Mouse (Mus musculus) forebrain, embryonic 16.5 days (tissue): ENCODE measurements around the gene Chka. TPM values are rescaled to one million over a fixed set of nuclear protein-coding genes. Genes with fewer than 3 reads are reported as not detected.
A peak's percentile ranks its signal among the peaks of the same experiment; 100 is the strongest.

Source experiments
- ATAC-seq: fragments of 200-750 bp; cut with Nextera tagmentation; 2 replicates; pipeline ENCODE4 v1.8.0; 2017; ENCODE audit warnings: mild to moderate bottlenecking, moderate library complexity
- H3K27ac ChIP-seq: fragments of 300-500 bp; sonication (generic); 2 replicates; pipeline ENCODE4 v1.5.1; 2014; ENCODE audit warnings: low read length, control low read depth
- H3K27me3 ChIP-seq: fragments of 300-500 bp; sonication (generic); replicated peaks from 2 replicates; pipeline ENCODE4 v1.6.1; 2014; ENCODE audit warnings: low read length; ENCODE audit not compliant: control insufficient read depth, insufficient read depth
- H3K36me3 ChIP-seq: fragments of 300-500 bp; sonication (generic); 2 replicates; pipeline ENCODE4 v1.6.1; 2014; ENCODE audit not compliant: control insufficient read depth, insufficient read depth
- H3K4me1 ChIP-seq: fragments of 300-500 bp; sonication (generic); replicated peaks from 2 replicates; pipeline ENCODE4 v1.6.1; 2014; ENCODE audit warnings: low read length; ENCODE audit not compliant: control insufficient read depth, insufficient read depth
- H3K4me2 ChIP-seq: fragments of 300-500 bp; sonication (generic); 2 replicates; pipeline ENCODE4 v1.6.1; 2014; ENCODE audit warnings: mild to moderate bottlenecking, low read length, control low read depth
- H3K4me3 ChIP-seq: fragments of 300-500 bp; sonication (generic); replicated peaks from 2 replicates; pipeline ENCODE4 v1.5.1; 2014; ENCODE audit warnings: mild to moderate bottlenecking, low read length, control low read depth
- H3K9ac ChIP-seq: fragments of 300-500 bp; sonication (generic); replicated peaks from 2 replicates; pipeline ENCODE4 v1.6.1; 2014; ENCODE audit warnings: low read depth, low read length, control low read depth
- H3K9me3 ChIP-seq: fragments of 300-500 bp; sonication (generic); 2 replicates; pipeline ENCODE4 v1.6.1; 2016; ENCODE audit warnings: low read length; ENCODE audit not compliant: control insufficient read depth
- WGBS: fragments of 180-500 bp; shearing (Covaris S2); extraction: QIAGEN DNeasy Blood & Tissue Kit; methylation state at CpG from one replicate; pipeline ENCODE4 v1.1.7; 2014; 5-methylcytosine and 5-hydroxymethylcytosine counted together
- polyA plus RNA-seq: library from polyadenylated mRNA; unstranded; fragments of >200 nt; fragmentation: Nextera tagmentation; extraction: Ambion mirVana; gene quantifications from 2 replicates; pipeline ENCODE4 v1.2.1, GENCODE M21; 2015

The Chka gene
- polyA plus RNA-seq, 1 experiment from 2014 or later: 66.7 TPM

- H3K9ac ChIP-seq: no peak overlapping the region
- H3K27ac ChIP-seq: no peak overlapping the region
- H3K27me3 ChIP-seq: no peaks in the 10 kb centered on the region
- no peak overlapping the region for H3K4me3 ChIP-seq
- peaks cover 16% of the 10 kb centered on the region for H3K4me1 ChIP-seq
- no peaks in the 10 kb centered on the region for H3K9me3 ChIP-seq
- H3K36me3 ChIP-seq: no peaks in the 10 kb centered on the region
- no peak overlapping the region for H3K4me2 ChIP-seq
- WGBS: 90% methylated on average over 4 of the region's 4 CpGs
- ATAC-seq: no peak
Measured at GRCm38 (mm10) chr19:3927989-3928388, 76.4 kb downstream of the Chka start.

- Histone ChIP-seq H3K9ac (no peak overlapping the region), H3K27ac (no peak overlapping the region), H3K27me3 (no peaks in the 10 kb centered on the region; the same call in 1 of the 2 replicates), H3K4me3 (no peak overlapping the region), H3K9me3 (no peaks in the 10 kb centered on the region), H3K4me2 (no peak overlapping the region), H3K36me3 (no peaks in the 10 kb centered on the region), H3K4me1 (peaks cover 16% of the 10 kb centered on the region)
- 71% methylated on average over 4 of the region's 4 CpGs for WGBS
- ATAC-seq: no peak
Measured at GRCm38 (mm10) chr19:3928779-3929178, 77.2 kb downstream of the Chka start.

- peak within 1 kb of the TSS; percentile 49; the same call in 1 of the 2 replicates for H3K27ac ChIP-seq
- H3K27me3 ChIP-seq: no peaks in the 10 kb centered on the region; the same call in 1 of the 2 replicates
- peaks cover 16% of the 10 kb centered on the region for H3K4me1 ChIP-seq
- no peaks in the 10 kb centered on the region for H3K36me3 ChIP-seq
- WGBS: 49% methylated on average over 12 of the region's 12 CpGs
- no peak within 1 kb of the TSS for H3K4me2 ChIP-seq
- H3K9ac ChIP-seq: no peak within 1 kb of the TSS; the same call in 1 of the 2 replicates
- H3K9me3 ChIP-seq: no peaks in the 10 kb centered on the region
- peak; percentile 49 for ATAC-seq
- H3K4me3 ChIP-seq: no peak within 1 kb of the TSS
Measured at GRCm38 (mm10) chr19:3929211-3929941, 77.8 kb downstream of the Chka start, which contains the start of gene Aldh3b1. Gene Aldh3b1, minus strand, starts transcription at chr19:3929808.

GRCm38 (mm10) chr19:3930262-3931057, 78.9 kb downstream of the Chka start:
- Histone ChIP-seq H3K36me3 (no peaks in the 10 kb centered on the region), H3K4me1 (peaks cover 17% of the 10 kb centered on the region), H3K27ac (no peak overlapping the region), H3K27me3 (peaks cover 4% of the 10 kb centered on the region; the same call in 1 of the 2 replicates), H3K9ac (no peak overlapping the region; the same call in 1 of the 2 replicates), H3K4me2 (no peak overlapping the region), H3K9me3 (no peaks in the 10 kb centered on the region), H3K4me3 (no peak overlapping the region)
- ATAC-seq: no peak
- 69% methylated on average over 21 of the region's 21 CpGs for WGBS

GRCm38 (mm10) chr19:3931716-3932115, 80.1 kb downstream of the Chka start:
- Histone ChIP-seq H3K4me1 (peaks cover 27% of the 10 kb centered on the region), H3K27ac (no peak overlapping the region), H3K27me3 (peaks cover 10% of the 10 kb centered on the region), H3K4me2 (no peak overlapping the region), H3K4me3 (no peak overlapping the region), H3K36me3 (no peaks in the 10 kb centered on the region), H3K9me3 (no peaks in the 10 kb centered on the region), H3K9ac (no peak overlapping the region)
- no peak for ATAC-seq
- WGBS: 89% methylated on average over 9 of the region's 9 CpGs

GRCm38 (mm10) chr19:3935032-3935895, 83.7 kb downstream of the Chka start, which contains the start of gene Unc93b1:
Gene Unc93b1, plus strand, starts transcription at chr19:3935186.
- H3K4me2 ChIP-seq: peak within 1 kb of the TSS; percentile 66
- peak within 1 kb of the TSS; percentile 39 for H3K4me3 ChIP-seq
- H3K27me3 ChIP-seq: peaks cover 10% of the 10 kb centered on the region
- no peaks in the 10 kb centered on the region for H3K36me3 ChIP-seq
- peak; percentile 62 for ATAC-seq
- H3K4me1 ChIP-seq: peaks cover 16% of the 10 kb centered on the region
- WGBS: 8% methylated on average over 40 of the region's 42 CpGs
- H3K9me3 ChIP-seq: no peaks in the 10 kb centered on the region
- peak within 1 kb of the TSS; percentile 51 for H3K9ac ChIP-seq
- H3K27ac ChIP-seq: no peak within 1 kb of the TSS

GRCm38 (mm10) chr19:3935896-3936850, 84.6 kb downstream of the Chka start:
- H3K4me2 ChIP-seq: peak overlapping the region; percentile 66
- peak overlapping the region; percentile 39 for H3K4me3 ChIP-seq
- peaks cover 10% of the 10 kb centered on the region for H3K27me3 ChIP-seq
- no peak for ATAC-seq
- no peaks in the 10 kb centered on the region for H3K9me3 ChIP-seq
- no peaks in the 10 kb centered on the region for H3K36me3 ChIP-seq
- no peak overlapping the region for H3K27ac ChIP-seq
- peaks cover 11% of the 10 kb centered on the region for H3K4me1 ChIP-seq
- 5% methylated on average over 22 of the region's 22 CpGs for WGBS
- peak overlapping the region; percentile 51 for H3K9ac ChIP-seq

- H3K4me1 ChIP-seq: no peaks in the 10 kb centered on the region
- H3K27me3 ChIP-seq: no peaks in the 10 kb centered on the region; the same call in 1 of the 2 replicates
- no peak overlapping the region for H3K9ac ChIP-seq
- WGBS: 88% methylated on average over 7 of the region's 7 CpGs
- no peaks in the 10 kb centered on the region for H3K9me3 ChIP-seq
- no peak for ATAC-seq
- H3K4me3 ChIP-seq: no peak overlapping the region
- no peak overlapping the region for H3K27ac ChIP-seq
- no peak overlapping the region for H3K4me2 ChIP-seq
- no peaks in the 10 kb centered on the region for H3K36me3 ChIP-seq
Measured at GRCm38 (mm10) chr19:3942315-3942714, 90.7 kb downstream of the Chka start.
